Mouse (Mus musculus): ENCODE measurements around the gene C2cd4d. TPM values are rescaled to one million over a fixed set of nuclear protein-coding genes. Genes with fewer than 3 reads are reported as not detected.
A peak's percentile ranks its signal among the peaks of the same experiment; 100 is the strongest.

Gene C2cd4d
- polyA plus RNA-seq, 1 experiment from 2014 or later: 0.06 TPM

GRCm38 (mm10) chr3:94392128-94392527, 29.9 kb downstream of the C2cd4d start:
- Histone ChIP-seq H3K36me3 (replicated peaks) (no peaks in the 10 kb centered on the region), H3K9ac (no peak overlapping the region), H3K27ac (replicated peaks) (no peak overlapping the region), H3K4me1 (replicated peaks) (no peaks in the 10 kb centered on the region), H3K4me2 (no peak overlapping the region), H3K4me3 (replicated peaks) (no peak overlapping the region), H3K27me3 (peaks cover 14% of the 10 kb centered on the region), H3K9me3 (replicated peaks) (no peaks in the 10 kb centered on the region)
- 57% methylated on average over 2 of the region's 2 CpGs for WGBS (ENCODE audit: insufficient replicate concordance)
- ATAC-seq (ENCODE audit: insufficient read depth): no peak

- Histone ChIP-seq H3K27ac (replicated peaks) (no peak overlapping the region), H3K27me3 (peaks cover 23% of the 10 kb centered on the region), H3K4me1 (replicated peaks) (no peaks in the 10 kb centered on the region), H3K9me3 (replicated peaks) (no peaks in the 10 kb centered on the region), H3K9ac (no peak overlapping the region), H3K4me2 (no peak overlapping the region), H3K36me3 (replicated peaks) (no peaks in the 10 kb centered on the region), H3K4me3 (replicated peaks) (no peak overlapping the region)
- ATAC-seq (ENCODE audit: insufficient read depth): no peak
- WGBS (ENCODE audit: insufficient replicate concordance): 50% methylated on average over 4 of the region's 4 CpGs
Observed at GRCm38 (mm10) chr3:94393049-94393448, 30.8 kb downstream of the C2cd4d start.

GRCm38 (mm10) chr3:94396336-94396735, 34.1 kb downstream of the C2cd4d start:
- no peak overlapping the region for H3K9ac ChIP-seq
- H3K9me3 ChIP-seq (replicated peaks): no peaks in the 10 kb centered on the region
- H3K27me3 ChIP-seq: peaks cover 56% of the 10 kb centered on the region
- no peak overlapping the region for H3K4me3 ChIP-seq (replicated peaks)
- no peak overlapping the region for H3K27ac ChIP-seq (replicated peaks)
- 56% methylated on average over 1 of the region's 1 CpGs for WGBS (ENCODE audit: insufficient replicate concordance)
- no peaks in the 10 kb centered on the region for H3K36me3 ChIP-seq (replicated peaks)
- H3K4me1 ChIP-seq (replicated peaks): no peaks in the 10 kb centered on the region
- no peak overlapping the region for H3K4me2 ChIP-seq
- ATAC-seq (ENCODE audit: insufficient read depth): no peak

- Histone ChIP-seq H3K9ac (no peak overlapping the region), H3K4me3 (replicated peaks) (no peak overlapping the region), H3K4me1 (replicated peaks) (no peaks in the 10 kb centered on the region), H3K4me2 (no peak overlapping the region), H3K27ac (replicated peaks) (no peak overlapping the region), H3K9me3 (replicated peaks) (no peaks in the 10 kb centered on the region), H3K36me3 (replicated peaks) (no peaks in the 10 kb centered on the region), H3K27me3 (peaks cover 61% of the 10 kb centered on the region)
- no peak for ATAC-seq (ENCODE audit: insufficient read depth)
- 54% methylated on average over 4 of the region's 4 CpGs for WGBS (ENCODE audit: insufficient replicate concordance)
Observed at GRCm38 (mm10) chr3:94396851-94397250, 34.6 kb downstream of the C2cd4d start.

GRCm38 (mm10) chr3:94398217-94398616, 36.0 kb downstream of the C2cd4d start, which contains the start of gene Lingo4:
Lingo4 (plus strand) TSS chr3:94398517.
- H3K4me1 ChIP-seq (replicated peaks): no peaks in the 10 kb centered on the region
- ATAC-seq (ENCODE audit: insufficient read depth): no peak
- no peak within 1 kb of the TSS for H3K27ac ChIP-seq (replicated peaks)
- H3K27me3 ChIP-seq: peaks cover 70% of the 10 kb centered on the region
- no peak within 1 kb of the TSS for H3K9ac ChIP-seq
- no peaks in the 10 kb centered on the region for H3K36me3 ChIP-seq (replicated peaks)
- H3K4me2 ChIP-seq: peak within 1 kb of the TSS; percentile 27; the same call in 1 of the 2 replicates
- H3K9me3 ChIP-seq (replicated peaks): no peaks in the 10 kb centered on the region
- 56% methylated on average over 6 of the region's 6 CpGs for WGBS (ENCODE audit: insufficient replicate concordance)
- H3K4me3 ChIP-seq (replicated peaks): no peak within 1 kb of the TSS

GRCm38 (mm10) chr3:94398943-94399481, 36.8 kb downstream of the C2cd4d start:
- Histone ChIP-seq H3K36me3 (replicated peaks) (no peaks in the 10 kb centered on the region), H3K4me3 (replicated peaks) (no peak overlapping the region), H3K27me3 (peaks cover 71% of the 10 kb centered on the region), H3K9me3 (replicated peaks) (no peaks in the 10 kb centered on the region), H3K4me2 (peak overlapping the region; percentile 27; the same call in 1 of the 2 replicates), H3K4me1 (replicated peaks) (no peaks in the 10 kb centered on the region), H3K27ac (replicated peaks) (no peak overlapping the region), H3K9ac (no peak overlapping the region)
- WGBS (ENCODE audit: insufficient replicate concordance): 4% methylated on average over 20 of the region's 20 CpGs
- no peak for ATAC-seq (ENCODE audit: insufficient read depth)

GRCm38 (mm10) chr3:94399663-94400310, 37.5 kb downstream of the C2cd4d start:
- no peaks in the 10 kb centered on the region for H3K4me1 ChIP-seq (replicated peaks)
- no peak overlapping the region for H3K9ac ChIP-seq
- no peaks in the 10 kb centered on the region for H3K9me3 ChIP-seq (replicated peaks)
- H3K4me2 ChIP-seq: no peak overlapping the region
- H3K27ac ChIP-seq (replicated peaks): no peak overlapping the region
- no peak overlapping the region for H3K4me3 ChIP-seq (replicated peaks)
- H3K36me3 ChIP-seq (replicated peaks): no peaks in the 10 kb centered on the region
- H3K27me3 ChIP-seq: peaks cover 72% of the 10 kb centered on the region
- no peak for ATAC-seq (ENCODE audit: insufficient read depth)
- 31% methylated on average over 5 of the region's 5 CpGs for WGBS (ENCODE audit: insufficient replicate concordance)

GRCm38 (mm10) chr3:94402451-94402850, 40.2 kb downstream of the C2cd4d start:
- ATAC-seq (ENCODE audit: insufficient read depth): no peak

GRCm38 (mm10) chr3:94404366-94405054, 42.3 kb downstream of the C2cd4d start:
- no peak overlapping the region for H3K4me3 ChIP-seq (replicated peaks)
- H3K9me3 ChIP-seq (replicated peaks): no peaks in the 10 kb centered on the region
- H3K4me1 ChIP-seq (replicated peaks): no peaks in the 10 kb centered on the region
- no peaks in the 10 kb centered on the region for H3K36me3 ChIP-seq (replicated peaks)
- peaks cover 40% of the 10 kb centered on the region for H3K27me3 ChIP-seq
- H3K27ac ChIP-seq (replicated peaks): no peak overlapping the region
- WGBS (ENCODE audit: insufficient replicate concordance): 31% methylated on average over 7 of the region's 7 CpGs
- ATAC-seq (ENCODE audit: insufficient read depth): no peak
- no peak overlapping the region for H3K4me2 ChIP-seq
- H3K9ac ChIP-seq: no peak overlapping the region

More at GRCm38 (mm10) chr3:94402451-94402850, 40.2 kb downstream of the C2cd4d start:
- no peak overlapping the region for H3K9ac ChIP-seq
- H3K36me3 ChIP-seq (replicated peaks): no peaks in the 10 kb centered on the region
- no peak overlapping the region for H3K4me3 ChIP-seq (replicated peaks)
- H3K4me1 ChIP-seq (replicated peaks): no peaks in the 10 kb centered on the region
- no peak overlapping the region for H3K27ac ChIP-seq (replicated peaks)
- H3K4me2 ChIP-seq: no peak overlapping the region
- H3K27me3 ChIP-seq: peaks cover 60% of the 10 kb centered on the region
- no peaks in the 10 kb centered on the region for H3K9me3 ChIP-seq (replicated peaks)
- 49% methylated on average over 8 of the region's 8 CpGs for WGBS (ENCODE audit: insufficient replicate concordance)

- WGBS (ENCODE audit: insufficient replicate concordance): 47% methylated on average over 4 of the region's 4 CpGs
Observed at GRCm38 (mm10) chr3:94405561-94405960, 43.3 kb downstream of the C2cd4d start.

GRCm38 (mm10) chr3:94412530-94412929, 50.3 kb downstream of the C2cd4d start:
- WGBS (ENCODE audit: insufficient replicate concordance): 7% methylated on average over 25 of the region's 25 CpGs
- H3K27ac ChIP-seq (replicated peaks): 0 out of 2 replicates have a peak overlapping the region, but pooled peaks have one; percentile 16

More at GRCm38 (mm10) chr3:94405561-94405960, 43.3 kb downstream of the C2cd4d start:
- no peak for ATAC-seq (ENCODE audit: insufficient read depth)
- no peak overlapping the region for H3K4me3 ChIP-seq (replicated peaks)
- no peak overlapping the region for H3K4me2 ChIP-seq
- no peak overlapping the region for H3K27ac ChIP-seq (replicated peaks)
- no peaks in the 10 kb centered on the region for H3K9me3 ChIP-seq (replicated peaks)
- H3K4me1 ChIP-seq (replicated peaks): no peaks in the 10 kb centered on the region
- H3K27me3 ChIP-seq: peaks cover 29% of the 10 kb centered on the region
- H3K9ac ChIP-seq: no peak overlapping the region
- H3K36me3 ChIP-seq (replicated peaks): no peaks in the 10 kb centered on the region

More at GRCm38 (mm10) chr3:94412530-94412929, 50.3 kb downstream of the C2cd4d start:
- H3K36me3 ChIP-seq (replicated peaks): no peaks in the 10 kb centered on the region
- H3K9me3 ChIP-seq (replicated peaks): no peaks in the 10 kb centered on the region
- H3K27me3 ChIP-seq: peaks cover 14% of the 10 kb centered on the region; the same call in 1 of the 2 replicates
- H3K4me2 ChIP-seq: peak overlapping the region; percentile 88
- H3K4me1 ChIP-seq (replicated peaks): peaks cover 16% of the 10 kb centered on the region
- peak overlapping the region; percentile 47 for H3K9ac ChIP-seq
- H3K4me3 ChIP-seq (replicated peaks): peak overlapping the region; percentile 61
- ATAC-seq (ENCODE audit: insufficient read depth): peak; percentile 40

Data from liver, embryonic 15.5 days (tissue).